ENCODE assay signal across 17 mouse cellular contexts in the genomic region with DNA sequence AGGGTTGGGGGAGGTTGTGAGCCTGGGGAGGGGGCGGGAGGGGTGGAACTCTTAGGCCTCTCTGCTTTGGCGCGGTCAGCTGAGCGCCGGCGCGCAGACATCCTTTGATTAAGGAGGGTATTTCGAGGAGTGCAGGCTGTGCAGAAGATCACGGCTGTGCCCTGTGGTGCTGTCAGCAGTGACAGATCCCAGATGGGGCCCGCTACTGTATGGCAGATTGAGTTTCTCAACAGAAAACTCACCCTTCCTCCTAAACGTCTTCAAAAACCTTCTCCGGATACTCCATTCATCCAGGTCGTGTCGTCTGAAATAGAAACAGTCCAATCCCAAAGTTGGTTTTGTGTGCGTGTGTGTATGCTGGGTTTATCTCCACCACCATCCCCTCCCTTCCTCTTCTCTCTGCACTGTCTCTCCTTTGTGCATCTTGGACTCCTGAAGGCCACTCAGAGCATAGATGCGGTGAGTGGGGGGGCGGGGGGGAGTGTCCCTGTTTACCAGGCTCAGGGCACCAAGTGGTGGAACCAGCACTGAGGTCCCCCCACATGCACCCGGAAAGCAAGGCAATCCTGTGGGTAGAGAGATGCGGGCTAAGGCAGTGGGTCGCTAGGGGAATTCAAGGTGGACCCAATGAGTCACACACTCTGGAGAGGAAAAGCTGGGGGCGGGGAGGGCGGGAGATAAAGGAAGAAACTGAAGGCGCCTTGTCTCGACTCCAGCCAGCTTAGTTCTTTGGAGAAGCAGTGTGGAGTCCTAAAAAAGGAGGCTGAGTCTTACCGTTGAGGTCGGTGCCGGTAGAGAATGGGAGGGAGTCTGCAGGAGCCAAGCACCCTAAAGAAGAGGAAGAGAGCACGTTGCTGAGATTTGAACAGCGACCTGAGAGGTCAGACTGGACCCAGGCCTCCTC. TPM values are rescaled to one million over a fixed set of nuclear protein-coding genes. Genes with fewer than 3 reads are reported as not detected.
A peak's percentile ranks its signal among the peaks of the same experiment; 100 is the strongest.
DNase-seq lines count a peak whose midpoint lies in the region; ATAC-seq and TF ChIP-seq lines count a peak whose summit lies in the region.
"Had no signal": no experiment of that assay in that cellular context is flagged by ENCODE, and none has a peak within 500 bp of the region (broad histone marks: within the 10 kb centered on the region; RNA-seq: fewer than 3 reads in every experiment).

No protein-coding gene starts in this region.

- H3K36me3 ChIP-seq in forebrain, embryonic 10.5 days (replicated peaks), result no peaks in the 10 kb centered on the region
- H3K36me3 ChIP-seq in forebrain, embryonic 13.5 days (ENCODE audit: poor library complexity, severe bottlenecking), result no peaks in the 10 kb centered on the region
- H3K36me3 ChIP-seq in limb, embryonic 10.5 days, result peaks cover 6% of the 10 kb centered on the region; the same call in 1 of the 2 replicates
- H3K36me3 ChIP-seq in stomach, postnatal 0 days (ENCODE audit: control insufficient read depth, insufficient read depth, low read length), result no peaks in the 10 kb centered on the region; the same call in 1 of the 2 replicates
- H3K36me3 ChIP-seq: G1E had no signal

- H3K4me2 ChIP-seq in forebrain, embryonic 13.5 days, result no peak overlapping the region
- peak overlapping the region; percentile 58 for H3K4me2 ChIP-seq in stomach, postnatal 0 days (replicated peaks; ENCODE audit: low read depth)

- peaks cover 24% of the 10 kb centered on the region for H3K4me1 ChIP-seq in forebrain, embryonic 10.5 days
- H3K4me1 ChIP-seq in forebrain, embryonic 13.5 days, result peaks cover 8% of the 10 kb centered on the region
- H3K4me1 ChIP-seq in limb, embryonic 10.5 days, result peaks cover 89% of the 10 kb centered on the region
- no peaks in the 10 kb centered on the region for H3K4me1 ChIP-seq in stomach, postnatal 0 days (replicated peaks; ENCODE audit: control insufficient read depth, insufficient read depth)

- WGBS in forebrain, embryonic 10.5 days, result under 1% methylated on average over 29 of the region's 29 CpGs
- under 1% methylated on average over 29 of the region's 29 CpGs for WGBS in forebrain, embryonic 13.5 days
- WGBS in limb, embryonic 10.5 days, result under 1% methylated on average over 29 of the region's 29 CpGs
- 7% methylated on average over 29 of the region's 29 CpGs for WGBS in stomach, postnatal 0 days

- DNase-seq in forebrain, embryonic 10.5 days (ENCODE audit: extremely low spot score, low spot score), result peak; percentile 52
- DNase-seq in testis, postnatal 10 days (ENCODE audit: low spot score), result peak; percentile 35
- no peak for DNase-seq in testis, postnatal 14 days (ENCODE audit: low spot score)
- DNase-seq in limb, embryonic 10.5 days (ENCODE audit: low spot score), result peak; percentile 63
- peak; percentile 23 for DNase-seq in stomach, postnatal 0 days (ENCODE audit: low spot score)
- no peak for DNase-seq in layer of hippocampus, adult 2 months (ENCODE audit: low spot score in 2 of 2)
- DNase-seq in cerebellum, adult 18-20 months, result no peak
- DNase-seq: cerebellum, adult 2 months; gastrocnemius, postnatal 14 days; midbrain, embryonic 14.5 days; spleen, adult 18-20 months; thymus, postnatal 25 days had no signal

- no peak for TF ChIP-seq EP300 in stomach, postnatal 0 days (optimal IDR thresholded peaks at IDR 0.05)

- no peak for ATAC-seq in forebrain, embryonic 13.5 days
- ATAC-seq in stomach, postnatal 0 days (ENCODE audit: low FRiP score, low TSS enrichment), result 0 out of 2 replicates have a peak, but pooled peaks have one; percentile 51
- ATAC-seq: inflammation-experienced regulatory T-cells, adult 6 months had no signal

- no peak overlapping the region for H3K4me3 ChIP-seq in forebrain, embryonic 10.5 days
- no peak overlapping the region for H3K4me3 ChIP-seq in forebrain, embryonic 13.5 days
- H3K4me3 ChIP-seq in limb, embryonic 10.5 days, result peak overlapping the region; percentile 49
- H3K4me3 ChIP-seq in stomach, postnatal 0 days (ENCODE audit: low read depth, low read length), result peak overlapping the region; percentile 35
- no peak overlapping the region for H3K4me3 ChIP-seq in layer of hippocampus, adult 2 months

- TF ChIP-seq CTCF in stomach, postnatal 0 days (IDR thresholded peaks at IDR 0.05; ENCODE audit: low read depth), result no peak
- no peak for TF ChIP-seq CTCF in layer of hippocampus, adult 2 months (conservative IDR thresholded peaks at IDR 0.05)

- no peak overlapping the region for H3K27ac ChIP-seq in forebrain, embryonic 10.5 days
- no peak overlapping the region for H3K27ac ChIP-seq in forebrain, embryonic 13.5 days
- peak overlapping the region; percentile 90 for H3K27ac ChIP-seq in limb, embryonic 10.5 days
- H3K27ac ChIP-seq in stomach, postnatal 0 days (replicated peaks), result peak overlapping the region; percentile 70
- no peak overlapping the region for H3K27ac ChIP-seq in layer of hippocampus, adult 2 months

- no peaks in the 10 kb centered on the region for H3K9me3 ChIP-seq in forebrain, embryonic 10.5 days
- H3K9me3 ChIP-seq in forebrain, embryonic 13.5 days (replicated peaks), result no peaks in the 10 kb centered on the region
- no peaks in the 10 kb centered on the region for H3K9me3 ChIP-seq in limb, embryonic 10.5 days (replicated peaks)
- no peaks in the 10 kb centered on the region for H3K9me3 ChIP-seq in stomach, postnatal 0 days (ENCODE audit: control insufficient read depth, low read length)
- H3K9me3 ChIP-seq: G1E had no signal

- H3K27me3 ChIP-seq in forebrain, embryonic 10.5 days (ENCODE audit: poor library complexity, severe bottlenecking), result peaks cover 100% of the 10 kb centered on the region
- peaks cover 100% of the 10 kb centered on the region for H3K27me3 ChIP-seq in forebrain, embryonic 13.5 days
- H3K27me3 ChIP-seq in limb, embryonic 10.5 days (ENCODE audit: low read depth, poor library complexity, severe bottlenecking), result peaks cover 85% of the 10 kb centered on the region
- peaks cover 15% of the 10 kb centered on the region; the same call in 1 of the 2 replicates for H3K27me3 ChIP-seq in stomach, postnatal 0 days (ENCODE audit: control insufficient read depth, insufficient read depth, low read length)

- no peak overlapping the region for H3K9ac ChIP-seq in forebrain, embryonic 13.5 days
- H3K9ac ChIP-seq in stomach, postnatal 0 days (ENCODE audit: low read length), result peak overlapping the region; percentile 55

RNA-seq across cellular contexts. Expression of a gene that starts 11.2 kb away (rescaled TPM):
- not detected in 2 replicates for polyA plus RNA-seq in forebrain, embryonic 10.5 days (2016; fragmentation: Nextera tagmentation; extraction: Ambion mirVana)
- not detected in 2 replicates for polyA plus RNA-seq in forebrain, embryonic 13.5 days (2015; fragmentation: Nextera tagmentation; extraction: Ambion mirVana)
- polyA plus RNA-seq in limb, embryonic 10.5 days (2016; fragmentation: Nextera tagmentation; extraction: Ambion mirVana), result 9.8 and 10.1 TPM in 2 replicates
- 6.8 and 7.7 TPM in 2 replicates for polyA plus RNA-seq in stomach, postnatal 0 days (2015; fragmentation: Nextera tagmentation; extraction: Ambion mirVana)
- total RNA-seq in layer of hippocampus, adult 2 months (2021), result not detected
- total RNA-seq: G1E; layer of hippocampus, postnatal 14 days; neutrophil, adult 5-6 weeks had no signal
- polyA plus RNA-seq: cerebellum, adult 2 months; G1E; inflammation-experienced regulatory T-cells, adult 6 months; midbrain, embryonic 14.5 days had no signal

Comparison
In these comparisons a context has a peak if more than half of its experiments do, and no peak if none do; other contexts are left out.
1. DNase-seq: peak in forebrain, embryonic 10.5 days (single experiment), testis, postnatal 10 days (single experiment), limb, embryonic 10.5 days (single experiment) and stomach, postnatal 0 days (single experiment); none in testis, postnatal 14 days (single experiment), layer of hippocampus, adult 2 months (0 of 2) and cerebellum, adult 18-20 months (0 of 2).
2. H3K27ac ChIP-seq: peak in limb, embryonic 10.5 days (single experiment) and stomach, postnatal 0 days (single experiment); none in forebrain, embryonic 10.5 days (single experiment), forebrain, embryonic 13.5 days (single experiment) and layer of hippocampus, adult 2 months (single experiment).
3. H3K4me3 ChIP-seq: peak in limb, embryonic 10.5 days (single experiment) and stomach, postnatal 0 days (single experiment); none in forebrain, embryonic 10.5 days (single experiment), forebrain, embryonic 13.5 days (single experiment) and layer of hippocampus, adult 2 months (single experiment).